Mouse (Mus musculus) skeletal muscle tissue, adult 2 months (tissue): ENCODE results near the gene Hspb6.

ENCODE experiments used
- DNase-seq: peaks from one replicate; pipeline ENCODE4 v3.0.0-alpha.2; 2012; ENCODE audit warnings: low read depth, low spot score

Hspb6 gene

GRCm38 (mm10) chr7:30586455-30587020, 34.6 kb downstream of the Hspb6 start:
- DNase-seq: no peak

DNA sequence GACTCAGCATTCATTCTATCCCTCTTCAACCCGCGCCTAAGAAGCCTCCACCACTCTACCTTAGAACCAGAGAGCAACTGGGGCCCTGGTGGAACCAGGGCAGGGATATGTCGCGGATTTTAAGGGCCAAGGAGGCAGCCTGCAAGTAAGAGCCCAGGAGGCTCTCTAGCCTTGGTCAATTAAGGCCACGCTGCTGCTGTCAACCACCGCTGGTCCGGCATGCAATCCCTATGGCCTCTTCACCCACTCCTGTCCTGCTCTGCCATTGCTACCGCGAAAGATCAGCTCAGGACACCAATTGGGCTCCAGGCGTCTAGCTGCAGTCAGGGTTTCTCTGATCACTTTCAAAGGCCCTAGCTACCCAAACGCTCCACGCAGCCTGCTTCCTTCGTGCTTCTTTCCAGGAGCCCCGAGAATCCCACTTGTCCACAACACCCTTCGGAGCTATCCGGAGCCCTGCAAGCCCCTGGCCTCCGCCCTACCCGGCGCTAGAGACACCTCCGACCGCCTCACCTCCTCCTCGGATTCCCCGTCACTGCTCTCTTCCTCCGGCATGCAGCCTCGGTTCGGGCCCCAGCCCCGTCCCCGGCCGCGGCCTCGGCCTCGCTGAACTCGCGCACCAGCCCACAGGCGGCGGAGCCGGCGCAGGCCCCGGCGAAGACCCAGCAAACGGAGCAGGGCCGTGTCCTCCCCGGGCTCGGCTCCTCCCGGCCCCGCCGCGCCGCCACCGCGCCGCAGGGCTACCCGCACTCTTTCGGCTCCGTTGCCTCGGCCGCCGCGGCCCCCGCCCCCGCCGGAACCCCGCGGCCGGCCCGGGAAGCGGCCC, 36.1 kb downstream of the Hspb6 start:
- no peak for DNase-seq

DNA sequence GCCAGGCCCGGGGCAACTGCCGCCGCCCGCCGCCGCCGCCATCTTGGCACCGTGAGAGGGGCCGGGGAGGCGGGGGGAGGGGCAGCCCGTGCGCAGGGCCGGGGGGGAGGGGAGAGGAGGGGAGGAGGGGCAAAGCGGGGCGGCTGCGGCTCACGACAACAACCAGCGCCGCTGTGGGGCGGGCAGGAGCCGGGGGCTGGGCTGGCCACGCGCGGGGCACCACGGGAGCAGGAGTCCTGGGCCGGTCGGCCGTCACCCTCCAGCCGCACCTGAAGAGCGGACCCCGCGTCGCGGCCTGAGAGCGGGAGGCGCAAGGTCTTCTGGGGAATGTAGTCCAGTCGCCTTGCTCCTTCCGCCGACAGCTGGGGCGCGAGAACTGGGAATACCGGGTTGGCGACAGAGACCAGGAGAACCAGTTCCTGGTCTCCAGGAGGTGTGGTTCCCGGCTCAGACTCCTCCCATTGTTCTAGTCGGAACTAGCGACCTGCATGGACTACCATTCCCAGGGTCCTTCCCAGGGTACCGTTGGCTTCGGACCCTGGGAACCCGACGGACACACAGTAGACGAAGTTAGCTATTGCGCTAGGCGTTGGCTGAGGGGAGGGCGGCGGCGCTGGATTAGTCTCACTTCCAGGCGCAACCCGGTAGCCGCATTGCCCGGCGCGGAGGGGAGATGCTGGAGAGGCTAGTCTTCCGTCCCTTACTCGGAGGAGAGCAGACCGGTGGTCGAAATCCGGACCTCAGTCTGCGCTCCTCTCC, 36.9 kb downstream of the Hspb6 start, which contains the start of gene Kmt2b:
Kmt2b (minus strand) TSS at position 51 of the 759 bp plus-strand sequence.
- peak; percentile 97 for DNase-seq

GRCm38 (mm10) chr7:30589435-30590301, 37.7 kb downstream of the Hspb6 start:
- DNase-seq: peak; percentile 55

DNA sequence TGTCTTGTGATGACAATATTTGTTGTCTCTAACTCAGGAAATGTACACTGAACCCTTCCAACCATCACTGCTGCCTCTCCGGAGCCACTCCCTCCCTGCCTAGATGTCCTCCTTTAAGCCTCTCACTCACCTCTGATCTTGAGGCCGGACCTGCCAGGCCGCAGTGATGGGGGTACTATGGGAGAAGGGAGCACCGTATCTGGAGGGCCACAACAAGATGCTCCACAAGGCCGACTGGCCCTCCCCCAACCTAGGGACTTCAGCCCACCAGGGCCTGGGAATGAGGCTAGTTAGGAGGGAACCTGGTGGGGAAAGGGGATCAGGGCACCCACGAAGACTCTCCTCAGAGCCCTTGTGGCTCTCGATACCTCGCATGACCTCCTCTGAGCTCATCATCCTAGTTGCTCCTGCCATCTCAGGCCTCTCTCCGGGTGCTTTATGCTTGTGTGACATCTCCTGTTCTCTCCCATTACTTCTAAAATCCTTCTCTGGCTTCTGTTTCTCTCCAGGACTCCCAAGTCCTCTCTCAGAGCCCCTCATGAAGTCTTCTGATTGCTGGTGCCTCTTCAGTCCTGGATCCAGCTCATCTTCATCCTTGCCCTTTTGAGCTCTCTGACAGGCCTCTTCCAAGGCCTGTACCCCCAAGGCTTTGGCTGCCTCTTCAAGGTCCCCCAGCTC, 39.1 kb downstream of the Hspb6 start:
- no peak for DNase-seq

DNA sequence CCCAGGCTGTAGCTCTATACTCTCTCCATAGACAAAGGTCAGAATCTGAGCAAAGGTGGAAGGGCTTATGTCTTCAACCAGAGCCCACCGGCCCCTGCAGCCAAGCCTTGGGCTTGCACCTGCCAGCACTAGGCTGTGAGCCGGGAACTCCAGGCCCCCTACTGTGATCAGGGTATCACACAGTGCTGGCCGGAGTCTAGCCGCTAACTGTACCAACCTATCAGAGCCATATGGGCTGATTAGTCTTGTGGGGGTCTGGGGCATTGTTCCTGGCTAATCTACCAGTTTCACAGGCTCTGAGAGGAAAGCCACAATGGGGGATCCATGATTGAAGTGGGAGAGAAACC, 39.6 kb downstream of the Hspb6 start:
- DNase-seq: no peak

- no peak for DNase-seq
Measured at GRCm38 (mm10) chr7:30592772-30593423, 40.9 kb downstream of the Hspb6 start.

DNA sequence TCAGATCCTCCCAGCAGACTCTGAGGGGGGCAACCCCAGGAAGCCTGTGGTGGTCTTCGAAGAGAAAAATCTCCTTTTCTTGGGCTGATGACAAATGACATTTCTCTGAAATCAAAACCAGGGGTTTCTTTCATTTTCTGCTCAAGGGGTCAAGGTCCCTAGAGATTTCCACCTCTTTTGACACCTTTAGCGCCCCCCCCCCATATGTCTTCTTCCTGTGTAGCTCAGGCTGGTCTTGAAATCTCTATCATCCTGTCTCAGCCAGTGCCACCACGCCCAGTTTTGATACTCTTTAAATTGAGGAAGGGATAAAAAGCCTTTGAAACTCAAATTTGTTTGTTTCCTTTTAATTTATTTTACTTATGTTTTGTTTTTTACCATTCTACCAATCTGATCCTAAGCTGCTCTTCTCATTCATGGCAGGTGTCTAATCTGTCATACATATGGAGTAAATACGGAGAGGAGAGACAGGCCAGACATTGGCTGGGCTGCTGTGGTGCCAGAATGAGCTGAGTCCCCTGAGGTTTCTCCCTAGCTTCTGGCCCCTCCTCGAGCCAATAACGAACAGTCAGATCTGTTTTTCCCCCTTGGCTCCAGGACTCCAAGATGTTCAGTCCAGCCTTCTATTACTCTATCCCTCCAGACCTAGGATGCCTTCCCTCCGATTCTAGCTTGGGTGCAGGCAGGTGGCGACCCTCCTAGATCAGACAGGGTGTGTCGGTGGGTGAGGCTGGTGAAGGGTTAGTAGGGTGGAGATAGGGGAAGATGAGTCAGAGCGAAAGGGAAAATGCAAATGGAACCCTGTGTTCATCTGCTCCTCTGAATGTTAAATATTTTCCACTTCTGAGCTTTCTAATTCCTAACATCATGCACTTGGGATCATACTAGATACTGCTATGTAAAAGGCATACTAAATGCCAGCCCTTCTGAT, 41.9 kb downstream of the Hspb6 start:
- no peak for DNase-seq

GRCm38 (mm10) chr7:30594510-30595024, 42.6 kb downstream of the Hspb6 start:
- DNase-seq: no peak

DNA sequence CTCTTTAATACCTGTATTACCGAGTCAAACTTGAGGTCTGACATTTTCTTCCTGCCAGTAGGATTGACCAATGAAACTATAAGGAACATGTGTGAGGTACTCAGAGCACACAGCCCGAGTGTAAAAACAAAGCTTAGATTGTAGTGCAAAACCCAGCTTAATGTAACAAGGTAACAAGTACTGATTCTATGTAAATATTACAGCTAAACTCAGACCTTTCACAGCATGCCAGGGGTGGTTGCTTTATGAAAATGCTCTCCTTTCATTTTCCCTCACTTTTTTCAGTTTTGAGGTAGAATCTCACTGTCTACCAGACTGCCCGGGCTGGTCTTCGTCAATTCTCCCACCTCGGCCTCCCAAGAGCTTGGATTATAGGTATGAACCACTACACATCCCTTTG, 44.1 kb downstream of the Hspb6 start:
- no peak for DNase-seq

DNA sequence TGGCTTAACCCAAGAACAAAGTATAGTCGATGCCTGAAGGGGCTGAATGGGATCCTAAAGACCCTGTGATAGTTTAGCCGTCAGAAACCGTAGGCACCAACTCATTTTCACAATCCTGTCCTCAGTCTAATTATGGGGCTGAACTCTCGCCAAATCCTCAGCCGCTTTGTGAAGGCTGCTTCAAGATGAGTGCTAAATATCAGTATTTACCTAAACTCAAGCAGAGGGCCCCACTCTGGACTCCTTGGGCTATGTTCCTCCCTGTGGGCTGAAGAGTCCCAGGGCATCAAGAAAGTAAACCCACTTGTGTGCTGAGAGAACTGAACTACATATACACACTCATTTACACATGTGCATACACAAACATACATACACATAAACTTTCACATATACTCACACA, 44.8 kb downstream of the Hspb6 start:
- DNase-seq: no peak

GRCm38 (mm10) chr7:30598786-30599185, 46.8 kb downstream of the Hspb6 start, which contains the start of gene Zbtb32:
TSS of gene Zbtb32 (minus strand) at chr7:30598909.
- DNase-seq: no peak

GRCm38 (mm10) chr7:30599933-30600353, 48.0 kb downstream of the Hspb6 start:
- peak; percentile 82 for DNase-seq

DNA sequence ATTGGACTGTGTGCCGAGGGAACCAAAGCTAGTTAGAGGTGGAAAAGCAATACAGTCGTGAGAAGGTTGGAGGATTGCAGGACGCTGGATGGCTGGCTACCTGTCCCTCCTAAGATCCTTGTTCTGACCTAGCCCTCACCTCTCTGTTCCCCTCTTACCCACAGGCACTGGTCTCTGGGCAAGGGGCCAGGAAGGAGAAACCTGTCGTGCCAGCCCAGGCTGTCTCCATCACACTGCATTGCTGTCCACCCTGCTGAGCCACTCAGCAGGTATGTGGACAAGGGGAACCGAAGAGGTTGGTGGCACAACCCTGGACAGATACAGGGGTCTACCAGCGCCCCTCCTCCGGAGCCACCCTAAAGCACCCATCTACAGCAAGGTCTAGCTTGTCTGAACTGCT, 48.7 kb downstream of the Hspb6 start:
- no peak for DNase-seq

- no peak for DNase-seq
Measured at GRCm38 (mm10) chr7:30602583-30602982, 50.6 kb downstream of the Hspb6 start.

DNA sequence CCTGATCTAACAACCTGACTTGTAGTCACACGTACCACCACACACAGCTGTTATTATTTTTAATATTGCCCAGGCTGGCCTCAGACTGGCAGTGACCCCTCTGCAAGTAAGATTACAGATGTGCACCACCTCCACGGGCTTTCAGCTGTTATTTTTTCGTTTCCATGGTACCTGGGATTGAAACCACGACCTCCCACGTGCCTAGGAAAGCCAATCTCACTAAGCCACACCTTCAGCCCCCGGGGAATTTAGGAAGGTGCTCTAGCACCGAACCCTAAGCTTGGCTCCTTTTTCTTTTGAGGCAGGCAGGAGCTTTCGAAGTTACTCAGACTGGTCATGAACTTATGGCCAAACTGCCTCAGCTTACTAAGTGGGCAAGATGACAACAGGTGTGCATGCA, 52.4 kb downstream of the Hspb6 start:
- DNase-seq: no peak

- DNase-seq: no peak
Measured at GRCm38 (mm10) chr7:30604944-30605343, 53.0 kb downstream of the Hspb6 start.
